Mouse (Mus musculus) cortical plate, adult 2 months (tissue): ENCODE results near the gene Mettl21e.

ENCODE experiments used
- CTCF ChIP-seq: fragments of 200-500 bp; IDR thresholded peaks from 2 replicates; pipeline ENCODE4 v1.5.1; 2011; ENCODE audit warnings: mild to moderate bottlenecking, control low read depth, low read length; ENCODE audit not compliant: insufficient read depth; ENCODE audit errors: extremely low read depth
- POLR2A ChIP-seq: fragments of 200-500 bp; IDR thresholded peaks from 2 replicates; pipeline ENCODE4 v1.6.1; 2011; ENCODE audit warnings: mild to moderate bottlenecking, low read length, control low read depth; ENCODE audit not compliant: insufficient read depth; ENCODE audit errors: extremely low read depth

- TF ChIP-seq POLR2A, result no peak
- no peak for TF ChIP-seq CTCF
Measured at GRCm38 (mm10) chr1:44237305-44237704, 18.5 kb upstream of the Mettl21e start.
